Mouse (Mus musculus): Measurements from ENCODE around the gene Gm20767.
"Not testable (repeated sequence)": the region's sequence is repeated elsewhere in the genome, so short reads cannot be mapped to it uniquely, and the experiment has no call there.

Gene Gm20767

DNA sequence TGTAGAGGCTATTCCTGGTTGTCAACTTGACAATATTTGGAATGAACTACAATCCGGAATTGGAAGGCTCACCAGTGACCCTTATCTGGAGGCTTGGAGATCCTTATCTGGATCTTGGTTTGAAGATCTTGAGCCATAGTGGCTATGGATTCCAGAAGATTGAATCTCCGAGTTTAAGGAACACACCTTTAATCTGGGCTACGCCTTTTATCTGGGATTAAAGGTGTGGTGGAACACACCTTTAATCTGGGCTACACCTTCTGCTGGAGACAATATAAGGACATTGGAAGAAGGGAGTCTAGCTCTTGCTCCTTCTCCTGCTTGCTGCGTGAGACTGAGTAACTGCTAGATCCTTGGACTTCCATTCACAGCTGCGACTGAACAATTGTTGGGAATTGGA, at the start of gene Gm20767:
Gm20767 (plus strand) TSS at position 301 of the 400 bp plus-strand sequence.
- in situ Hi-C loops (cut with MboI, MseI), result not testable (repeated sequence)

GRCm38 (mm10) chr13:120092950-120093349, 47.1 kb upstream of the Gm20767 start:
- in situ Hi-C loops (cut with MboI, MseI), result not testable (repeated sequence)

DNA sequence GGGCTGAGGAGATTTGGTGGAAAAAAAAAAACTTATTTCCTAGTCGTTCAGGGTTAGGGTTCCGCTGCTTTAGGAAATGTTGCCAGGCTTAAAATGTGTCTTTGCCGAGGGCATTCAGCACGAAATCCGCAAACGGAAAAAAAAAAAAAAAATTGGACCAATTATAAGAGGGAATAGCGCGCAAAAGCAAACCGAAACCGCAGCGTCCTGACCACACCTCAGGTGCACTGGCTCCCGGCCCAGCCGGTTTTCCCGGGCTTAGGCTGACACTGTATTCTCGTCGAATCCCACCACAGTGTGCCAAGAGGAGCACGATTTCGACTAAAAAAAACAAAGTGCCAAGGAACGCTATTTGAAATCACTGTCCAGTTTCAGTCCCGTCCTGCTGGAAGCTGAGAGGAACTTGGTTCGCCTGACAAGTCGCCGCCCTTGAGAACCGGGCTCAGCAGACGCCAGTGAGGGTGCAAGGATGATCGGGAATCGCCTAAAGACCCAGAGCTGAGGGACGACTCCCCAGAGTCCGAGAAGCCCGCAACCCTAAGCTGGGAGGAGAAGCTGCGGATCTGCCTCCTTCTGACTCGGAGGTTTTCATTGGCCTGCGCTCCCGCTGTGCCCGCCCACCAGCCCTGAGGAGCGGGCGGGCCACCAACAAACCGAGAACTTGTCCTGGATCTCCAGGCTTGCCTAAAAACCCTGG, 43.7 kb upstream of the Gm20767 start:
- in situ Hi-C loops (cut with MboI, MseI), result not testable (repeated sequence)

GRCm38 (mm10) chr13:120096938-120097256, 43.1 kb upstream of the Gm20767 start:
- in situ Hi-C loops (cut with MboI, MseI), result not testable (repeated sequence)

GRCm38 (mm10) chr13:120099327-120099726, 40.7 kb upstream of the Gm20767 start:
- in situ Hi-C loops (cut with MboI, MseI), result not testable (repeated sequence)

DNA sequence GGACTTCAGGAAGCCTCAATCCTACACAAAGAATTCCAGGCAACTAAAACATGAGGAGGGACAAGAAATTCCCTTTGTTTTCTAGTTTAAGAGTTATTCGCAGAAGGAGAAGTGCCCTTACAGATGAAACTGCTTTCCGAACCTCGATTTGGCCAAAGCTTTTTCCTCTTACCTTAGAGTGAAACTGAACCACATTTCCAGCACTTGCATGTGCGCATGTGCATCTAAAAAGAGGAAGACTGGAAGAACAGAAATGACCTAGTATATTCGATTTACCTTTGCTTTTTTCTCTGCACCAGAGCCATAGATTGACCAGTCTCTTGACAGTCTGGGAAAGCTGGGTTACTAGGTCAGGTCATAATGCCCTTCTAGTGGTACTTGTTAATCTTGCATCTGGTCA, 33.5 kb upstream of the Gm20767 start:
- in situ Hi-C loops (cut with MboI, MseI), result loop anchor here (5.0 kb wide), 1 partner anchor 149 kb away; no protein-coding TSS in a partner anchor

GRCm38 (mm10) chr13:120107000-120107399, 33.0 kb upstream of the Gm20767 start:
- in situ Hi-C loops (cut with MboI, MseI), result loop anchor here (5.0 kb wide), 1 partner anchor 150 kb away; no protein-coding TSS in a partner anchor

DNA sequence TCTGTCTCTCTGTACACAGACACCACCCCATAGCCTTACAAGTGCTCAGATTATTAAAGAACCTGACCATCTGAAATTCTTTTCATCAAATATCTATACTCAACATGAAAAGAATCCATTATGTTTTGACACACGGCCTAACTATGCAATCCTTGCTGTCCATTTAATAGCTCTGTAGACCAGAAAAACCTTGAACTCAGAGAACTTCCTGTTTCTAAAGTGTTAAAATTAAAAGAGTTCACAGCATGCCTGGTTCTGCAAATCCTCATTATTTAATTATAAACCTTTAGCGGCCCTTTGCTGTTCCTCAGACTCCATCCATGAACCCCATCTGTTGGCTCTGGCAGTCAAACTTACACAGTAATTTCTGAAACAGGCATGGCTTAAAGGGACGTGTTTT, 2.3 kb downstream of the Gm20767 start:
- in situ Hi-C loops (cut with MboI, MseI), result not testable (repeated sequence)

DNA sequence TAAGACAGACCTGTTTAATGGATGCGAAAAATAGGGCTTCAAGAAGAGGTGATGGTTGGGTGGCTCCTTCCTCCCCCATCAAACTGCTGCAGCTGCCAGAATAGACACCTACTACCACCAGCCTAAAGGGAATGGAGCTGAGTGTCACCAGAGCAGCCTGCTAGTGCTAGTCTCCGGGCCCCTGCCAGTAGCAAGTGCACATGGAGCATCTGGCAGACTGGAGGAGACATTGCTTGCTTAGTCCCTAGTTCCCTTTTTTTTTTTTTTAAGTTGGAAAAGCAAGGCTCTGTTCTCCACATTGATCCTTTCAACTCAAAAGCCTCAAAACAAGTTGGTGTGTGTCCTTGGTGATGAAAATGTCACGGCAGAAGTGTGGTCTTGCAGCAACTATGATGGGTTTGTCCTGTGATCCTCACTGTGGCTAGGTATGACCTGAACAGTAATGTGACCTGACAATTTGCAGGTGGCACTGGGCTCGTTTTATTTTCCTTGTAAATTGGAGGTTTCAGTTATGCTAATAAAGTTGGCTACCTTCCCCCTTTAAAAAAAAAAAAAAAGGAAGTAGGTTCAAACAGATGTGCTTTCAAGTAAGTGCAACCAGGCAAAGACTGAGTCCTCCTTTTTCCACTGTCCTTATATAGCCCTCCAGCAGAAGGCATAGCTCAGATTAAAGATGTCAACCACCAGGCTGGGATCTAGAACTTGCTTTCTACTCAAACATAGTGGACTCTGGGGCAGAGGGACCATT, 9.8 kb downstream of the Gm20767 start:
- in situ Hi-C loops (cut with MboI, MseI), result loop anchor here (5.0 kb wide), 1 partner anchor 233 kb away; no protein-coding TSS in a partner anchor

DNA sequence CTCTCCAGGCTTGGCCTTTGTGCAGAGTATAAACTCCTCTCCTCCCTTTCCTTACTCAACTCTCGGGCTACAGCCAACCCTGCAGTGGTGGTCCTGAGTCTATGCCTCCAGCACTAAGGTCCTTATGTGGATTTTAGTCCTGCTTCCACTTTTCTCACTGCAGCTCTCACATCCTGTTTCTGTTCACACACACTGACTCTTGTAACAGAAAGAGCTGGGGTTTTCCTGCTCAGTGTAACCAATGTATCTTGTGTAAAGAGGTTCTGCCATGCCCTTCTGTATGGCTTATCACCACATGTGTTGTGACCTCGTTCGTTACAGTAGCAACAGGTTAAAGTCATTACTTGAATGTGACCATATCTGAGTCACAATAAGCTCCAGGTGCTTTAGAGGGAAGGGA, 10.5 kb downstream of the Gm20767 start:
- in situ Hi-C loops (cut with MboI, MseI), result loop anchor here (5.0 kb wide), 1 partner anchor 233 kb away; no protein-coding TSS in a partner anchor

- in situ Hi-C loops (cut with MboI, MseI), result loop anchor here (5.0 kb wide), 1 partner anchor 39 kb away; no protein-coding TSS in a partner anchor
Measured at GRCm38 (mm10) chr13:120168301-120168700, 28.3 kb downstream of the Gm20767 start.

DNA sequence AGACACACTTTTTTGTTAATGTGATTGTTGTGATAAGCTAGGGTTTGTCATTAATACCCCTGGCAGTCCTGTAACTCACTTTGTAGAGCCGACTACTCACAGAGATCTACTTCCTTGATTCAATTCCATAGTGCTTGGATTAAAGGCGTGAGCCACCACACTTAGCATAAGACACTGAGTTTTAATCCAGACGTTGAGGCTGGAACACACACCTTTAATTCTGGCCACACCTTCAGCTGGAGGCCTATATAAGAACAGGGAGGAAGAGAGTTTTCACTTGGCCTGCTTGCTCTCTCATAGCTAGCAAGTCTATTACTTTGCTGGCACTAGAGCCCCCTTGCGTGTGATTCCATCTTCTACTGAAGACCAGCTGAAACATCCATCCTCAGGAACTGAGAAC, 32.1 kb downstream of the Gm20767 start, which contains the start of gene Gm21818:
Gm21818 (plus strand) TSS at position 301 of the 400 bp plus-strand sequence.
- in situ Hi-C loops (cut with MboI, MseI), result not testable (repeated sequence)

- in situ Hi-C loops (cut with MboI, MseI), result not testable (repeated sequence)
Measured at GRCm38 (mm10) chr13:120196189-120196821, 56.3 kb downstream of the Gm20767 start.
